Mouse (Mus musculus): Measurements from ENCODE around the gene Aicda.
A peak's percentile ranks its signal among the peaks of the same experiment; 100 is the strongest.
"Not testable (repeated sequence)": the region's sequence is repeated elsewhere in the genome, so short reads cannot be mapped to it uniquely, and the experiment has no call there.

Gene Aicda

GRCm38 (mm10) chr6:122555266-122555665, 1.7 kb downstream of the Aicda start:
- DNase-seq (ENCODE audit: low spot score): no peak

- peak; percentile 16 for DNase-seq (ENCODE audit: low spot score)
These were observed 3.5 kb downstream of the Aicda start for GRCm38 (mm10) chr6:122556959-122557561.

- peak; percentile 30 for DNase-seq (ENCODE audit: low spot score)
These were observed 6.8 kb downstream of the Aicda start for GRCm38 (mm10) chr6:122560427-122560826.

GRCm38 (mm10) chr6:122561005-122561404, 7.4 kb downstream of the Aicda start:
- no peak for DNase-seq (ENCODE audit: low spot score)

GRCm38 (mm10) chr6:122562463-122562862, 8.9 kb downstream of the Aicda start:
- DNase-seq (ENCODE audit: low spot score): no peak

- DNase-seq (ENCODE audit: low spot score): no peak
These were observed 11.6 kb downstream of the Aicda start for GRCm38 (mm10) chr6:122565070-122565784.

GRCm38 (mm10) chr6:122569113-122569512, 15.5 kb downstream of the Aicda start:
- no peak for DNase-seq (ENCODE audit: low spot score)

GRCm38 (mm10) chr6:122569762-122570161, 16.2 kb downstream of the Aicda start:
- no peak for DNase-seq (ENCODE audit: low spot score)

- DNase-seq (ENCODE audit: low spot score): no peak
These were observed 17.4 kb downstream of the Aicda start for GRCm38 (mm10) chr6:122570695-122571616.

- no peak for DNase-seq (ENCODE audit: low spot score)
These were observed 18.0 kb downstream of the Aicda start for GRCm38 (mm10) chr6:122571617-122571959.

GRCm38 (mm10) chr6:122575037-122575436, 21.4 kb downstream of the Aicda start:
- not testable (repeated sequence) for DNase-seq (ENCODE audit: low spot score)

- no peak for DNase-seq (ENCODE audit: low spot score)
These were observed 23.4 kb downstream of the Aicda start for GRCm38 (mm10) chr6:122577030-122577429.

- DNase-seq (ENCODE audit: low spot score): no peak
These were observed 25.5 kb downstream of the Aicda start for GRCm38 (mm10) chr6:122579086-122579485.

- no peak for DNase-seq (ENCODE audit: low spot score)
These were observed 37.6 kb downstream of the Aicda start for GRCm38 (mm10) chr6:122591027-122591758.

GRCm38 (mm10) chr6:122592905-122593304, 39.3 kb downstream of the Aicda start:
- DNase-seq (ENCODE audit: low spot score): no peak

- peak; percentile 16 for DNase-seq (ENCODE audit: low spot score)
These were observed 42.0 kb downstream of the Aicda start for GRCm38 (mm10) chr6:122595637-122596036.

GRCm38 (mm10) chr6:122596608-122597007, 43.0 kb downstream of the Aicda start:
- no peak for DNase-seq (ENCODE audit: low spot score)

GRCm38 (mm10) chr6:122598014-122598413, 44.4 kb downstream of the Aicda start:
- no peak for DNase-seq (ENCODE audit: low spot score)

GRCm38 (mm10) chr6:122598436-122598835, 44.8 kb downstream of the Aicda start:
- no peak for DNase-seq (ENCODE audit: low spot score)

- DNase-seq (ENCODE audit: low spot score): no peak
These were observed 45.6 kb downstream of the Aicda start for GRCm38 (mm10) chr6:122599054-122599737.

- no peak for DNase-seq (ENCODE audit: low spot score)
These were observed 46.6 kb downstream of the Aicda start for GRCm38 (mm10) chr6:122600066-122600646.
